Mouse (Mus musculus): ENCODE data around the gene Wdr17.
A peak's percentile ranks its signal among the peaks of the same experiment; 100 is the strongest.
"Not testable (repeated sequence)": the region's sequence is repeated elsewhere in the genome, so short reads cannot be mapped to it uniquely, and the experiment has no call there.

Gene Wdr17

DNA sequence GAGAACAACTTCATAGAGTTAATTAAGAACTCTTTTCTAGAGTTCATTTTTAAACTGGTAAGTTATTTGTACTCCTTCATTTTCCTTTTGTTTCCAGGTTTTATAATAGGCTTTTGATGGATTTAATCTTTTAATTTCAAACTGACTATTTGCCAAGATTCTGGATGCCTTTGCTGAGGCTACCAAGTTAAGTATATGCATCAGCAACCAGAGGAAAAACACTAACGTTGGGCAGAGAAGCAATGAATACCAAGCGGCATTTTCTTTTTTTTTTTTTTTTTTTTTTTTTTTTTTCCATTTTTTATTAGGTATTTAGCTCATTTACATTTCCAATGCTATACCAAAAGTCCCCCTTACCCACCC lies 94.3 kb downstream of the Wdr17 start:
- no peak for DNase-seq (ENCODE audit: extremely low read depth, low read depth, low spot score)

- DNase-seq (ENCODE audit: extremely low read depth, low read depth, low spot score) = no peak
These were observed 94.9 kb downstream of the Wdr17 start for GRCm38 (mm10) chr8:54791858-54792698.

GRCm38 (mm10) chr8:54780134-54780942 lies 106.6 kb downstream of the Wdr17 start:
- DNase-seq (ENCODE audit: extremely low read depth, low read depth, low spot score) = no peak

DNA sequence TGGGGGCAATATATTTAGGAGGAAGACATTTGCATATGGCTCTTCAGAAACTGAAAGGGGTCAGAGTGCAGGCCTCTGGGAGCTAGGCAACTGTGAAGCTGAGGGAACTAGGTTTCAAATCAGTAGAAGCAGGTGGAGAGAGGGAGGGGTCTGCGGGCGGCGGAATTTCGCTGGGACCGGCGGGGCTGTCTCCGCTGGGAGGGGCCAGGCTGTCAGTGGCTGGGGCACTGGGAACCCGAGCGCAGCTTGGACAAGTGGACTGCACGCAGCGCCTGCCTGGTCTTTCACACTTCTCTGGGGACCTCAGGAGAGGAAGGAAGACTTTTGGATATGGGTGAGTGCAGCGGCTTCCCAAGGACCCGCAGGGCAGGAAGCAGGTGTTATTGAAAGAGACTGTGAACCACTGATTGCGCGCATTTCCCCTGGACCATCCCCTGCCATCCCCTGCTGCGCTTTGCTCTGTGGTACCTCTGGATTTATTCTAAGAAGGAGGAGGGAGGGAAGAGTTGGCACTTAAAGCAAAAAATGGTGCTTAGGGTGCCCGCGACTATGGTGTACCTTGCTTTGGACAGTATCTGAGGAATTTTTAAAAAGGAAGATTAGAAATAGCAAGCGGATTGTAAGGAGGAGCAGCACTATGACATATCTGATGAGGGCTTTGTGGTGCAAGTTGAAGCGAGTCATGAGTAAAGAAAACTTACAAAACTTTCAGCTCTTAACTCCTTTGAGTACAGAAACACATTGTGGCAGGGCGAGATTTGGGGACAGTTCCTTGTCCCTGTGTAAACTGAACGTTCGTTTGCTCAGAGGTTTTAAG lies 107.5 kb downstream of the Wdr17 start:
- DNase-seq (ENCODE audit: extremely low read depth, low read depth, low spot score) = no peak

- DNase-seq (ENCODE audit: extremely low read depth, low read depth, low spot score) = no peak
These were observed 110.0 kb downstream of the Wdr17 start for GRCm38 (mm10) chr8:54777012-54777411.

DNA sequence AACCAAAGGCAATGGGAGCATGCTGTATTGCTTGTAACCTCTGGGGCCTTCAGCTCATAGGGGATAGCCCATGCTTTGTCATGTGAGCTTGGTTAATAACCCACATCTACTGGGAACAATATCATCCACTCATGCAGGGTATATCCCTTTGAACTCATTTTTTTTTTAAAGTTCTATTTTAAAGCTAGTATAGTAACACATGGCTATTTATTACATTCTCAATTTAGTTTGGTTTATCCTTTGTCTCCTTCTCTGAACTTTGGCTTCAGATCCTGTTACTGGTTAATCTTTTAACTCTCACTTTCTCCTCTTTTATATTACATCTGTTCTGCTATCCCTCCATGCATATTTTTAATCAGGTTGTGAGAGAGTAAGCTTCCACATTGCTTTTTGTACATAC lies 110.7 kb downstream of the Wdr17 start:
- DNase-seq (ENCODE audit: extremely low read depth, low read depth, low spot score) = no peak

GRCm38 (mm10) chr8:54757646-54758045 lies 129.3 kb downstream of the Wdr17 start:
- no peak for DNase-seq (ENCODE audit: extremely low read depth, low read depth, low spot score)

GRCm38 (mm10) chr8:54736660-54737312 lies 150.2 kb downstream of the Wdr17 start:
- no peak for DNase-seq (ENCODE audit: extremely low read depth, low read depth, low spot score)

DNA sequence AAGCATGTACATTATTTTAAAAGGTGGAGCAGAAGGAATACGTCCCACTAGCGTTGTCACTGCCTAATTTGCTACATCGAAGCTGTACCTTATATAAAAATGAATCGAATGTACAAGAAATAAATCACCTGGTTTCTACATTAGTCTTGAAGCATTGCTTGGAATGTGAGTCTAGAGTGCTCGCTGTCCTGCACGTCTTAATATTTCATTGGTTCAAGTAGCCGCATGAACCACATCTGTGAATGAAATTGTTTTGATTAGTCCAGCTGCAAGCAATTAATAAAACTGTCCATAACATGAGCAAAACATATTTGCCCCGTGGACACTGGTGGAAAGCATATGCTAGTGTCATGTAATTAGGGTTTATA lies 162.3 kb downstream of the Wdr17 start:
- no peak for DNase-seq (ENCODE audit: extremely low read depth, low read depth, low spot score)

- no peak for DNase-seq (ENCODE audit: extremely low read depth, low read depth, low spot score)
These were observed 162.9 kb downstream of the Wdr17 start for GRCm38 (mm10) chr8:54723976-54724667.

DNA sequence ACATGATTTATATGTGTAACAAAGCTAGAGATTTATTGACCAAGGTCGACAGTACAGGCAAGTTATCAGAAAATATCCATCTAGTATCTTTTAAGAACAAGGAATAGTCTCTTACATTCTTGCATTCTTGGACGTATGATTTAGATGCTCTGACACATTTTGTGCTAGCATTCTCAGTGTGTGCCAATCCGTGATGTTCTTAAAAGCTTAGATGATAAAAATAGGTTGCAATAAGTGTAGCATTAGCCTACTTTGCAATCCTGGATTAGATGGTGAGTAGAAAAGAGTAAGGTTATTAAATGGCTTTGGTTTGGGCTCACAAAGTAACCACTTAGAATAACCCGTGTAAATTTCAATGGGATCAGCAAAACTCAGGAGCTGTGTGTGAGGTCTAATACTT lies 168.5 kb downstream of the Wdr17 start:
- DNase-seq (ENCODE audit: extremely low read depth, low read depth, low spot score) = no peak

DNA sequence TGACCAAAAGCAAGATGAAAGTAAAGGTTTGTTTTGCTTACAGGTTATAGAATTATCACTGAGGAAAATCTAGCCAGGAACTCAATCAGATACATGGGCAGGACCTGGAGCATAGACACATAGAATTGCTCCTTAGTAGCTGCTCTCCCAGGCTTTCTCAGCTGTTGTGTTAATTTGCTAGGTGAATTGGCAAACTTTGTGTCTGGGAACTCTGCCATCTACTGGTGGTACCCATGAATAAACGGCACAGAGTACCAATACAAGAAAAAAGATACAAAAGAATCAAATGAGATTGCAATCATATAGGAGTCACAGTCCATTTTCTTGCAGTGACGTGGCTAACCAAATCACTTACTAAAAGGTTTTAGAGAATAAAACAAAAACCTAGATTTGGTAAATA lies 181.2 kb downstream of the Wdr17 start:
- DNase-seq (ENCODE audit: extremely low read depth, low read depth, low spot score) = no peak

DNA sequence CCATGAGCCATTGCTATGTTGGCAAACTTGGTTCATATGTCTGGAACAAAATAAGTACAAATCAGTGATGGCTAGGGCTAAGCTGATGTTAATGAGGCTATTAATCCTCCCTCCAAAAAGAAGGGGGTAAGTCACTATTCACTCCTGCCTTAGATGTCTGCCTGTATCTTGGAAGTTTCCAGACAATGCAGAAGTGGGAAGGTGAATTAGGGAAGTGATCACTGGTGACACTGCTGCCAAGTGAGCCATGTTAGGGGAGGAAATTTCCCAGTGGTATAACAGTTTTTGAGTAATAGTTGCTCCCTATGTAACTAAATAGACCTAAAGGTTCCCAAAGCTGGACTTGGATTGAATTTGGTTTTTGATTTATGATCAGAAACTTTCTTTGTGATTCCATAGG lies 215.2 kb downstream of the Wdr17 start:
- no peak for DNase-seq (ENCODE audit: extremely low read depth, low read depth, low spot score)

- no peak for DNase-seq (ENCODE audit: extremely low read depth, low read depth, low spot score)
These were observed 219.2 kb downstream of the Wdr17 start for GRCm38 (mm10) chr8:54667756-54668155.

DNA sequence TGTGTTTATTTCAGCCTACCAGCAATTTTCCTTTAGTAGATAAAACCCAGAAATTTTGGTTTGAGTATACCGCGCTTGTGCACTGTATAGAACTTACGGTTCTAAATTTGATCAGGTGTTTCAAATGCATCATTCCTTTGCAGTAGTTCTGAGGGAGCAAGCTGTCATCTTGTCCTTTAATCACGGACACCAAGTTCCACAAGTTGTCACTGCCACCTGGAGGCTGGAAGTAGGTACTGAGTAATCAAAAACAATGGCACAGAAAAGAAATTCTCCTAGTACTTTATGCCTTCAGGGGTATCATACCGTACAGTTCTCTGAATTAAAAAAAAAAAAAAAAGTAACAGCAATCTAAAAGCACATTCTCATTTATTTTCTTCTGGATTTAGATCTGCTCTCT lies 226.3 kb downstream of the Wdr17 start:
- DNase-seq (ENCODE audit: extremely low read depth, low read depth, low spot score) = no peak

GRCm38 (mm10) chr8:54659703-54660102 lies 227.3 kb downstream of the Wdr17 start:
- DNase-seq (ENCODE audit: extremely low read depth, low read depth, low spot score) = no peak

GRCm38 (mm10) chr8:54638634-54639033 lies 248.3 kb downstream of the Wdr17 start:
- DNase-seq (ENCODE audit: extremely low read depth, low read depth, low spot score) = no peak

DNA sequence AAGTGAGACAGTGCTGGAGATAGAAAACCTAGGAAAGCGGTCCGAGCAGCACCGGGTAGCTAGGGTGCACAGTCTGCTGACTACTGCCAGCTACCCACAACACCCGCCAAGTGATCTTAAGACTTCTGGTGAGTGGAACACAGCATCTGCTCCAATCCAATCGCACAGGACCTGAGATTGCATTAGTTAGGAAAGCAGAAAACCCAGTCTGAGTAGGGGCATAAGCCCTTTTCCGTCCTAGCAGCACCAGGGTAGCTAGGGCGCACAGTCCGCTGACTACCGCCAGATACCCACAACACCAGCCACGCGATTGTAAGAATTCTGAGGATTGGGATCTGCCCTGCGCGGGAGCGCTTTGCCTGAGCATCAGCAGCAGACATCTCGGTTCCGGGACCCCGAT lies 270.3 kb downstream of the Wdr17 start:
- not testable (repeated sequence) for DNase-seq (ENCODE audit: extremely low read depth, low read depth, low spot score)

DNA sequence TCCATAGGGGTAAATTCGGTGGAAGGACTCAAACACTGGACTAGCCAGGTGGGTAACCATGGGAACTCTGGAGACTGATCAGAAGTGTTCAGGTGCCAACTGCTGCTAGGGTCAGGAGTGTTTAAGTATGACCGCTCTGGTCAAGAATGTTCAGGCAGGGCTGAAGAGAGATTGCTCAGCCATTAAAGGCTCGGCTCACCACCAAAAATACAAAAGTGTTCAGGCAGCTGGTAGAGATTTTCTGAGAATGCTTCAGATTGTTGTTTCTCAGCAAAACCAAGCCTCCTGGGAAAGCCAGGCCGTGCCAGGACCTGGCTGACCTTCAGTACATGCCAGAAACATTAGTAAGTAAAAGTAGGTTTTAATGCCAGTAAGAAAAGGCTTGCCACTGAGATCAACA lies 276.7 kb downstream of the Wdr17 start:
- peak; percentile 16 for DNase-seq (ENCODE audit: extremely low read depth, low read depth, low spot score)

GRCm38 (mm10) chr8:54609336-54609735 lies 277.6 kb downstream of the Wdr17 start:
- no peak for DNase-seq (ENCODE audit: extremely low read depth, low read depth, low spot score)

Measured in fat pad, adult 2 months (tissue).